Mouse (Mus musculus) granulocyte monocyte progenitor cell, adult 5-6 weeks (primary cell): ENCODE measurements around the gene Ttc34. TPM values are rescaled to one million over a fixed set of nuclear protein-coding genes. Genes with fewer than 3 reads are reported as not detected.

Experiments
- total RNA-seq, 2 experiments: library from RNA; stranded (forward) in 1 of 2; stranded (reverse) in 1 of 2; fragments of 200-712, 200-1000 nt in 1 of 2; fragments of >200 nt in 1 of 2; fragmentation: Nextera tagmentation in 1 of 2; gene quantifications; 2 replicates each; pipeline ENCODE4 v1.2.3; 2014 to 2017

The Ttc34 gene
- total RNA-seq, 2 experiments from 2014 or later: 0.17 TPM; not detected in 1

Other genes starting within 250 kb of the Ttc34 start
- gene Prdm16, start 200.6 kb upstream of the Ttc34 start, total RNA-seq (2014; fragmentation: Nextera tagmentation): 2.5 and 3.7 TPM in 2 replicates
- gene Prdm16, start 200.6 kb upstream of the Ttc34 start, total RNA-seq (2017): 1.4 and 3.1 TPM in 2 replicates
- gene Actrt2, start 169.6 kb upstream of the Ttc34 start, total RNA-seq (2014; fragmentation: Nextera tagmentation): not detected in 2 replicates
- gene Actrt2, start 169.6 kb upstream of the Ttc34 start, total RNA-seq (2017): not detected in 2 replicates
- gene Mmel1, start 32.1 kb downstream of the Ttc34 start, total RNA-seq (2014; fragmentation: Nextera tagmentation): not detected in 2 replicates
- gene Mmel1, start 32.1 kb downstream of the Ttc34 start, total RNA-seq (2017): not detected in 2 replicates
- gene Fam213b, start 61.7 kb downstream of the Ttc34 start, total RNA-seq (2014; fragmentation: Nextera tagmentation): 6.9 and 8.5 TPM in 2 replicates
- 2.9 and 6.7 TPM in 2 replicates for gene Fam213b, start 61.7 kb downstream of the Ttc34 start, total RNA-seq (2017)
- 85.4 and 110 TPM in 2 replicates for gene Tnfrsf14, start 91.1 kb downstream of the Ttc34 start, total RNA-seq (2014; fragmentation: Nextera tagmentation)
- 33.2 and 38.4 TPM in 2 replicates for gene Tnfrsf14, start 91.1 kb downstream of the Ttc34 start, total RNA-seq (2017)
- gene Hes5, start 123.5 kb downstream of the Ttc34 start, total RNA-seq (2014; fragmentation: Nextera tagmentation): 0.85 TPM in 1 of 2 replicates, not detected in the other
- 0.52 TPM in 1 of 2 replicates, not detected in the other for gene Hes5, start 123.5 kb downstream of the Ttc34 start, total RNA-seq (2017)
- 36.3 and 45.1 TPM in 2 replicates for gene Pank4, start 126.7 kb downstream of the Ttc34 start, total RNA-seq (2014; fragmentation: Nextera tagmentation)
- 17.3 and 20.8 TPM in 2 replicates for gene Pank4, start 126.7 kb downstream of the Ttc34 start, total RNA-seq (2017)
- gene Plch2, start 219.3 kb downstream of the Ttc34 start, total RNA-seq (2014; fragmentation: Nextera tagmentation): 0.30 TPM in 1 of 2 replicates, not detected in the other
- not detected in 2 replicates for gene Plch2, start 219.3 kb downstream of the Ttc34 start, total RNA-seq (2017)
- gene Pex10, start 229.6 kb downstream of the Ttc34 start, total RNA-seq (2014; fragmentation: Nextera tagmentation): 10.5 and 11.0 TPM in 2 replicates
- gene Pex10, start 229.6 kb downstream of the Ttc34 start, total RNA-seq (2017): 13.4 and 18.6 TPM in 2 replicates
- gene Rer1, start 248.9 kb downstream of the Ttc34 start, total RNA-seq (2014; fragmentation: Nextera tagmentation): 93.3 and 125 TPM in 2 replicates
- gene Rer1, start 248.9 kb downstream of the Ttc34 start, total RNA-seq (2017): 106 and 134 TPM in 2 replicates
- gene Morn1, start 249.1 kb downstream of the Ttc34 start, total RNA-seq (2014; fragmentation: Nextera tagmentation): 0.62 and 1.2 TPM in 2 replicates
- 1.6 and 4.7 TPM in 2 replicates for gene Morn1, start 249.1 kb downstream of the Ttc34 start, total RNA-seq (2017)